Mouse (Mus musculus) c-Kit-negative CD71-positive TER-119-positive erythroid progenitor cells, embryonic 14.5 days (primary cell): ENCODE results near the gene Pofut1.
"Not testable (repeated sequence)": the region's sequence is repeated elsewhere in the genome, so short reads cannot be mapped to it uniquely, and the experiment has no call there.

Experiments used
- DNase-seq: peaks from one replicate; pipeline ENCODE4 v3.0.0-alpha.2; 2013; ENCODE audit warnings: low read depth, low spot score

The Pofut1 gene

GRCm38 (mm10) chr2:153239021-153239859 lies 2.1 kb upstream of the Pofut1 start:
- DNase-seq: no peak

- no peak for DNase-seq
These were observed 1.4 kb upstream of the Pofut1 start for GRCm38 (mm10) chr2:153239860-153240480.

- DNase-seq: peak; percentile 65
These were observed 565 bp upstream of the Pofut1 start for GRCm38 (mm10) chr2:153240701-153241235.

GRCm38 (mm10) chr2:153242156-153242555 lies 823 bp downstream of the Pofut1 start:
- no peak for DNase-seq

- DNase-seq: no peak
These were observed 8.4 kb downstream of the Pofut1 start for GRCm38 (mm10) chr2:153249751-153250150.

- DNase-seq: no peak
These were observed 15.3 kb downstream of the Pofut1 start for GRCm38 (mm10) chr2:153256604-153257003.

GRCm38 (mm10) chr2:153259030-153259863 lies 17.9 kb downstream of the Pofut1 start:
- no peak for DNase-seq

GRCm38 (mm10) chr2:153259864-153260674 lies 18.7 kb downstream of the Pofut1 start:
- DNase-seq: no peak

- no peak for DNase-seq
These were observed 21.7 kb downstream of the Pofut1 start for GRCm38 (mm10) chr2:153263053-153263452.

GRCm38 (mm10) chr2:153267331-153267730 lies 26.0 kb downstream of the Pofut1 start:
- no peak for DNase-seq

- DNase-seq: not testable (repeated sequence)
These were observed 29.0 kb downstream of the Pofut1 start for GRCm38 (mm10) chr2:153270231-153270915.

- not testable (repeated sequence) for DNase-seq
These were observed 33.0 kb downstream of the Pofut1 start for GRCm38 (mm10) chr2:153274200-153274918.

- no peak for DNase-seq
These were observed 33.5 kb downstream of the Pofut1 start for GRCm38 (mm10) chr2:153274919-153275247.

- DNase-seq: not testable (repeated sequence)
These were observed 34.2 kb downstream of the Pofut1 start for GRCm38 (mm10) chr2:153275577-153275976.

- DNase-seq: no peak
These were observed 35.1 kb downstream of the Pofut1 start for GRCm38 (mm10) chr2:153276440-153276839.

- not testable (repeated sequence) for DNase-seq
These were observed 35.5 kb downstream of the Pofut1 start for GRCm38 (mm10) chr2:153276846-153277245.

- DNase-seq: no peak
These were observed 37.0 kb downstream of the Pofut1 start for GRCm38 (mm10) chr2:153278357-153278756.

GRCm38 (mm10) chr2:153283919-153284318 lies 42.6 kb downstream of the Pofut1 start:
- DNase-seq: no peak

GRCm38 (mm10) chr2:153286524-153286923 lies 45.2 kb downstream of the Pofut1 start:
- no peak for DNase-seq

GRCm38 (mm10) chr2:153287835-153288234 lies 46.5 kb downstream of the Pofut1 start:
- DNase-seq: no peak
